19 mouse cellular contexts compared by ENCODE assay signal in the genomic region with DNA sequence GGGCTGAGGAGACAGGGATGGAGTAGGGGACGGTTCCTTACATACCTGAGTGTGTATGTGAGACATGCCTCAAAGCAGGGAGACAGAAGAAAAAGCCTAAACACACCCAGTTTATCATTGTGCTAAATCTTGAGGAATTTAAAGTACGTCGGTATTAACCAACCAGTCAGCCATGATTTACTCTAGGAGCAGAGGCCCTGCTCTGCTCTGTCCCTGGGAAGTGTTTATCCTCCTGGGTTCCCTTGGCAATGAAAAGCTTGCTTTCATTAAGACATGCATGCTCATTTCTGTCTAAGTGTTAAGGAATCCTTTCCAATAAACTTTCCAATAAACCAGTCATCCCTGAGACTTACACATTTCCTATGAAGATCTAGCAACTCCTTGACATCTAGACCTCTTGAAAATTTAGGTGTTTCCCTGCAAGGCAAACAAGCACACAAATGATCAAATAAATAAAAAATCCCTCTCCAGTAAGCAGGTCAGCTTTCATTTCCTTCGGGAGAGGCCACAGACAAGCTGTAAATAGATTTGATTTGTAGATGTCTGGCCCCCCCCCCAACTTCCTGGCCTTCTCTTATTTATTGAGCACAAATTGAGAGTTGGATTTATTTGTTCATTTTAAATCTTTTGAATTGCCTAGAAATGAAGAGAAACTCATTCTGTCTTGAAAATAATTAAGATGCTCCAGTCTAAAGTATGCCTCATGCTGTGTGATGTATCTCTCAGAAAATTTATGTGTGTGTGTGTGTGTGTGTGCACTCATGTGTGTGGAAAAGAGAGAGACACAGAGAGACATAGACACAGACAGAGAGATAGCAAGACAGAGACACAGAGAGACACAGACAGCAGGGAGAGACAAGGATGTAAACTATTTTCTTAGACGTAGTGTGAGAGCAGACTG. TPM values are rescaled to one million over a fixed set of nuclear protein-coding genes. Genes with fewer than 3 reads are reported as not detected.
DNase-seq lines count a peak whose midpoint lies in the region; ATAC-seq and TF ChIP-seq lines count a peak whose summit lies in the region.
"Had no signal": no experiment of that assay in that cellular context is flagged by ENCODE, and none has a peak within 500 bp of the region (broad histone marks: within the 10 kb centered on the region; RNA-seq: fewer than 3 reads in every experiment).

No protein-coding gene starts in this region.

- H3K9me3 ChIP-seq in neural tube, embryonic 14.5 days (ENCODE audit: control insufficient read depth, low read length), result no peaks in the 10 kb centered on the region
- H3K9me3 ChIP-seq: embryonic facial prominence, embryonic 12.5 days; megakaryocyte, embryonic 14.5 days had no signal

- 38% methylated on average over 5 of the region's 5 CpGs for WGBS in kidney, adult 2 months
- 25% methylated on average over 5 of the region's 5 CpGs for WGBS in neural tube, embryonic 14.5 days

- no peak overlapping the region for H3K4me2 ChIP-seq in neural tube, embryonic 14.5 days (ENCODE audit: low read depth, low read length)
- H3K4me2 ChIP-seq: embryonic facial prominence, embryonic 12.5 days; hindbrain, embryonic 14.5 days had no signal

- TF ChIP-seq CTCF in kidney, adult 2 months (conservative IDR thresholded peaks at IDR 0.05; ENCODE audit: insufficient read depth, insufficient read length, low read depth, low read length), result no peak
- no peak for TF ChIP-seq CTCF in bone marrow macrophage, adult 2 months (IDR thresholded peaks at IDR 0.05; ENCODE audit: low read depth, low read length)

- H3K27me3 ChIP-seq in kidney, adult 2 months (replicated peaks; ENCODE audit: control insufficient read depth, insufficient read depth, low read length), result no peaks in the 10 kb centered on the region
- H3K27me3 ChIP-seq in neural tube, embryonic 14.5 days (ENCODE audit: control insufficient read depth, insufficient read depth, low read length), result no peaks in the 10 kb centered on the region
- H3K27me3 ChIP-seq: embryonic facial prominence, embryonic 12.5 days; megakaryocyte, embryonic 14.5 days had no signal

- H3K36me3 ChIP-seq in kidney, adult 2 months (ENCODE audit: control insufficient read depth, insufficient read depth, low read length), result no peaks in the 10 kb centered on the region
- H3K36me3 ChIP-seq in neural tube, embryonic 14.5 days (ENCODE audit: control insufficient read depth, insufficient read depth, low read length), result no peaks in the 10 kb centered on the region
- H3K36me3 ChIP-seq: embryonic facial prominence, embryonic 12.5 days had no signal

- peaks cover 3% of the 10 kb centered on the region; the same call in 1 of the 2 replicates for H3K4me1 ChIP-seq in kidney, adult 2 months (ENCODE audit: control insufficient read depth, insufficient read depth, low read length)
- peaks cover 37% of the 10 kb centered on the region for H3K4me1 ChIP-seq in bone marrow macrophage, adult 2 months (ENCODE audit: control insufficient read depth, insufficient read depth, low read length)
- H3K4me1 ChIP-seq in neural tube, embryonic 14.5 days (ENCODE audit: control insufficient read depth, insufficient read depth, low read length), result peaks cover 7% of the 10 kb centered on the region; the same call in 1 of the 2 replicates
- H3K4me1 ChIP-seq: embryonic facial prominence, embryonic 12.5 days had no signal

- ATAC-seq in neural tube, embryonic 14.5 days (ENCODE audit: low read depth), result peak; percentile 56; the same call in 1 of the 2 replicates
- ATAC-seq: forebrain, embryonic 14.5 days; inflammation-experienced regulatory T-cells, adult 6 months had no signal

- no peak overlapping the region for H3K9ac ChIP-seq in neural tube, embryonic 14.5 days (replicated peaks; ENCODE audit: low read depth, low read length)
- H3K9ac ChIP-seq: embryonic facial prominence, embryonic 12.5 days; hindbrain, embryonic 14.5 days; liver, postnatal 0 days had no signal

- TF ChIP-seq POLR2A in kidney, adult 2 months (IDR thresholded peaks at IDR 0.05; ENCODE audit: low read depth, low read length), result no peak
- TF ChIP-seq POLR2A in bone marrow macrophage, adult 2 months (IDR thresholded peaks at IDR 0.05; ENCODE audit: borderline replicate concordance, low read depth, low read length), result no peak

- H3K4me3 ChIP-seq in kidney, adult 2 months (ENCODE audit: insufficient read depth, low read depth, low read length), result no peak overlapping the region
- no peak overlapping the region for H3K4me3 ChIP-seq in bone marrow macrophage, adult 2 months (ENCODE audit: insufficient read depth, low read length)
- no peak overlapping the region for H3K4me3 ChIP-seq in neural tube, embryonic 14.5 days (ENCODE audit: low read depth, low read length)
- H3K4me3 ChIP-seq: embryonic facial prominence, embryonic 12.5 days; gastrocnemius, adult 2 months; left cerebral cortex, adult 2 months had no signal

- DNase-seq in kidney, adult 2 months, result peak; percentile 42
- no peak for DNase-seq in kidney, adult 8-10 months
- peak; percentile 24 for DNase-seq in kidney, postnatal 14 days
- DNase-seq in cerebellum, postnatal 10 days, result no peak
- no peak for DNase-seq in spleen, adult 18-20 months
- no peak for DNase-seq in urinary bladder, adult 2 months (ENCODE audit: low spot score)
- DNase-seq: cerebellum, adult 9-10 months; gastrocnemius, adult 2 months; heart, postnatal 36 days; liver, postnatal 0 days; midbrain, embryonic 14.5 days had no signal

- peak overlapping the region; percentile 90 for H3K27ac ChIP-seq in kidney, adult 2 months (ENCODE audit: insufficient read depth, low read depth, low read length)
- H3K27ac ChIP-seq in bone marrow macrophage, adult 2 months (ENCODE audit: insufficient read depth, low read depth, low read length), result peak overlapping the region; percentile 71
- 0 out of 2 replicates have a peak overlapping the region, but pooled peaks have one; percentile 34 for H3K27ac ChIP-seq in neural tube, embryonic 14.5 days (ENCODE audit: low read depth, low read length)
- H3K27ac ChIP-seq: embryonic facial prominence, embryonic 12.5 days; gastrocnemius, adult 2 months; hindbrain, embryonic 14.5 days; left cerebral cortex, adult 2 months had no signal

RNA-seq across cellular contexts. Expression of gene Rai14, which starts 56.2 kb away (rescaled TPM):
- polyA plus RNA-seq in kidney, adult 2 months (2012; rRNA removed), result 7.2 and 8.9 TPM in 2 replicates
- 4.4 and 6.2 TPM in 2 replicates for polyA plus RNA-seq in bone marrow macrophage, adult 2 months (2012; ENCODE audit: insufficient read depth, insufficient read length, missing spikeins)
- 10.0 and 16.1 TPM in 2 replicates for polyA plus RNA-seq in neural tube, embryonic 14.5 days (2014; fragmentation: Nextera tagmentation; extraction: Ambion mirVana)
- polyA plus RNA-seq in urinary bladder, adult 2 months (2012; rRNA removed), result 20.0 and 28.6 TPM in 2 replicates

Comparison
In these comparisons a context has a peak if more than half of its experiments do, and no peak if none do; other contexts are left out.
1. DNase-seq: peak in kidney, adult 2 months (single experiment) and kidney, postnatal 14 days (single experiment); none in kidney, adult 8-10 months (0 of 2), cerebellum, postnatal 10 days (0 of 2), spleen, adult 18-20 months (0 of 2) and urinary bladder, adult 2 months (single experiment).
2. H3K27ac ChIP-seq: peak in every context shown above with its lines; median percentile 90 in kidney, adult 2 months; 71 in bone marrow macrophage, adult 2 months; 34 in neural tube, embryonic 14.5 days.